Mouse (Mus musculus) CH12.LX (cell line): Measurements from ENCODE around the gene Map3k13.

Experiments used
- CHD2 ChIP-seq: IDR thresholded peaks from 2 replicates; pipeline ENCODE4 v1.6.1; 2011; ENCODE audit warnings: low read length, improper control_type of control experiment
- CTCF ChIP-seq, 2 experiments: IDR thresholded peaks in 1 of 2; conservative IDR thresholded peaks in 1 of 2; 2 replicates each; pipeline ENCODE4 v1.5.1; 2011 to 2012; ENCODE audit warnings: low read depth in 2 of 2, low read length in 2 of 2, improper control_type of control experiment in 1 of 2, inconsistent platforms in 1 of 2, mild to moderate bottlenecking in 1 of 2, moderate library complexity in 1 of 2
- E2F4 ChIP-seq: IDR thresholded peaks from 2 replicates; pipeline ENCODE4 v1.6.1; 2011; ENCODE audit warnings: low read depth, low read length, improper control_type of control experiment; ENCODE audit not compliant: insufficient replicate concordance
- EP300 ChIP-seq: IDR thresholded peaks from 2 replicates; pipeline ENCODE4 v1.6.1; 2011; ENCODE audit warnings: low read length, improper control_type of control experiment
- GABPA ChIP-seq: IDR thresholded peaks from 2 replicates; pipeline ENCODE4 v1.6.1; 2012; ENCODE audit warnings: low read depth, low read length, improper control_type of control experiment, inconsistent platforms; ENCODE audit not compliant: insufficient replicate concordance
- MAX ChIP-seq: IDR thresholded peaks from 2 replicates; pipeline ENCODE4 v1.6.1; 2011; ENCODE audit warnings: low read length, improper control_type of control experiment
- MAZ ChIP-seq: IDR thresholded peaks from 2 replicates; pipeline ENCODE4 v1.6.1; 2012; ENCODE audit warnings: low read depth, mild to moderate bottlenecking, inconsistent platforms, low read length, improper control_type of control experiment, moderate library complexity
- POLR2A ChIP-seq: IDR thresholded peaks from 2 replicates; pipeline ENCODE4 v1.6.1; 2011; ENCODE audit warnings: low read depth, mild to moderate bottlenecking, improper control_type of control experiment, low read length
- SIN3A ChIP-seq: IDR thresholded peaks from 2 replicates; pipeline ENCODE4 v1.6.1; 2012; ENCODE audit warnings: low read length, improper control_type of control experiment, inconsistent platforms
- SMC3 ChIP-seq: IDR thresholded peaks from 2 replicates; pipeline ENCODE4 v1.6.1; 2011; ENCODE audit warnings: low read depth, low read length, improper control_type of control experiment
- TBP ChIP-seq: conservative IDR thresholded peaks from 2 replicates; pipeline ENCODE4 v1.6.1; 2011; ENCODE audit warnings: low read depth, low read length, improper control_type of control experiment
- TCF12 ChIP-seq: IDR thresholded peaks from 2 replicates; pipeline ENCODE4 v1.6.1; 2014; ENCODE audit warnings: low read depth, mild to moderate bottlenecking, inconsistent platforms, low read length, improper control_type of control experiment
- ZC3H11A ChIP-seq: IDR thresholded peaks from 2 replicates; pipeline ENCODE4 v1.6.1; 2012; ENCODE audit warnings: low read depth, mild to moderate bottlenecking, inconsistent platforms, low read length, improper control_type of control experiment
- ZKSCAN1 ChIP-seq: IDR thresholded peaks from 2 replicates; pipeline ENCODE4 v1.6.1; 2012; ENCODE audit warnings: low read depth, inconsistent platforms, low read length, improper control_type of control experiment, borderline replicate concordance

DNA sequence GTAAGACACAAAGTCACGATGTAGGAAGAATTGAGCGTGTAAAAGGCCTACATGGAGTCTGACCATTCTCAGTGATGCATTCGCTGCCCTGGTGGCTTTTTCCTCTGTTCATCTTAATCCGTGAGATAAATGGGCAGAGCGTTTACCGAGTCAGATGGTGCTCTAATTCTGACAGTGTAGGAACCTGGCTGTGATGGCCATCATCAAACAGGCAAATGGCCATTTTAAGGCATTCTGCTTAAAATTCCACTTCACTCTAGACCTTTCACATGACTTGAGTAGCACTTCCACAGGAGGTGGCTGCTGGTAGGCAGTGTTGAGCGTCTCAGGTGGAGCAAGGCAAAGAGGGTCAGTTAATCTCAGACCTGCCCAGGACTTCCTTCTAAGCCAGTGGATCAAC, 58.2 kb downstream of the Map3k13 start:
- no peak for TF ChIP-seq E2F4
- TF ChIP-seq CTCF (conservative IDR thresholded peaks at IDR 0.05 in 1 of 2, IDR thresholded peaks at IDR 0.05 in 1 of 2; ENCODE audit: low read depth in 2 of 2, low read length in 2 of 2): no peak
- TF ChIP-seq EP300: no peak
- TF ChIP-seq MAX: no peak
- no peak for TF ChIP-seq ZC3H11A
- TF ChIP-seq ZKSCAN1: no peak
- no peak for TF ChIP-seq MAZ
- TF ChIP-seq SIN3A: no peak
- TF ChIP-seq GABPA: no peak
- no peak for TF ChIP-seq POLR2A
- TF ChIP-seq CHD2: no peak
- no peak for TF ChIP-seq TBP
- TF ChIP-seq SMC3: no peak
- TF ChIP-seq TCF12: no peak
